Comparison of ENCODE assay signal across 9 mouse cellular contexts in the genomic region with DNA sequence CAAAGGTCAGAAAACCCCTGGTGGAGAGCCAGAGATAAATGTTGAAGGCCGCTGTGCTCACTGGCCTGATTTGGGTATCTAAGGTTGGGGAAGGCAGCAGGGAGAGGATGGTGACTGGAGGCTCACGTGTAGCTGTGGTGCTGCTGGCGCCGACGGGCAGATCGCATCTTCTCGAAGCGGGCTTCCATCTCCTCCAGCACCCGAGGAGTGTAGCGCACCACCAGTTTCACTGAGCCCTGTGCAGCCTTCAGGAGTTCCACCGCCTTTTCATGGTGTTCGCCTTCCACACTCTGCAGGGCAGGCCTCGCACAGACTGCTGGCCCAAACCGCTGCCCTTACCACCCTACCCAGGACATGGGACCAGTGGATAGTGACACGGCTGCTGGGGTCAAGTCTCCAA. TPM values are rescaled to one million over a fixed set of nuclear protein-coding genes. Genes with fewer than 3 reads are reported as not detected.
A peak's percentile ranks its signal among the peaks of the same experiment; 100 is the strongest.
DNase-seq lines count a peak whose midpoint lies in the region; ATAC-seq and TF ChIP-seq lines count a peak whose summit lies in the region.
"Had no signal": no experiment of that assay in that cellular context is flagged by ENCODE, and none has a peak within 500 bp of the region (broad histone marks: within the 10 kb centered on the region; RNA-seq: fewer than 3 reads in every experiment).

No protein-coding gene starts in this region.

- WGBS in cerebellum, adult 2 months: 65% methylated on average over 15 of the region's 15 CpGs
- 75% methylated on average over 15 of the region's 15 CpGs for WGBS in liver, embryonic 13.5 days (ENCODE audit: insufficient replicate concordance)

- H3K4me2 ChIP-seq in liver, embryonic 13.5 days: peak overlapping the region; percentile 76

- TF ChIP-seq POLR2A in cerebellum, adult 2 months (IDR thresholded peaks at IDR 0.05; ENCODE audit: borderline replicate concordance, insufficient read depth, low read length): no peak

- H3K36me3 ChIP-seq in liver, embryonic 13.5 days: peaks cover 13% of the 10 kb centered on the region

- peak overlapping the region; percentile 2 for H3K27ac ChIP-seq in cerebellum, adult 2 months (ENCODE audit: insufficient read depth, low read length)
- H3K27ac ChIP-seq in liver, embryonic 13.5 days: no peak overlapping the region

- H3K4me1 ChIP-seq in cerebellum, adult 2 months (ENCODE audit: control insufficient read depth, insufficient read depth, low read length): peaks cover 16% of the 10 kb centered on the region
- peaks cover 42% of the 10 kb centered on the region for H3K4me1 ChIP-seq in liver, embryonic 13.5 days (replicated peaks)

- no peak for TF ChIP-seq CTCF in cerebellum, adult 2 months (IDR thresholded peaks at IDR 0.05; ENCODE audit: borderline replicate concordance, insufficient read depth, low read depth, low read length)

- peak overlapping the region; percentile 72 for H3K4me3 ChIP-seq in cerebellum, adult 2 months (replicated peaks; ENCODE audit: insufficient read depth, low read depth, low read length)
- H3K4me3 ChIP-seq in liver, embryonic 13.5 days (replicated peaks): peak overlapping the region; percentile 59

- no peaks in the 10 kb centered on the region for H3K27me3 ChIP-seq in cerebellum, adult 2 months (ENCODE audit: control insufficient read depth, insufficient read depth, low read length)
- peaks cover 67% of the 10 kb centered on the region for H3K27me3 ChIP-seq in liver, embryonic 13.5 days

- no peaks in the 10 kb centered on the region for H3K9me3 ChIP-seq in liver, embryonic 13.5 days (replicated peaks)

- peak; percentile 37 to 48 for DNase-seq in cerebellum, adult 2 months
- DNase-seq in cerebellum, postnatal 25 days: no peak
- peak; percentile 54 to 63 for DNase-seq in right cerebral cortex, postnatal 10 days (ENCODE audit: low spot score in 2 of 2)
- no peak for DNase-seq in right cerebral cortex, postnatal 4 days
- DNase-seq in liver, embryonic 13.5 days: peak; percentile 5
- DNase-seq in urinary bladder, postnatal 25 days (ENCODE audit: low spot score): no peak
- no peak for DNase-seq in adrenal gland, postnatal 36 days
- DNase-seq in retina, embryonic 14.5 days (ENCODE audit: low spot score): no peak

- peak overlapping the region; percentile 64; the same call in 1 of the 2 replicates for H3K9ac ChIP-seq in liver, embryonic 13.5 days

- ATAC-seq in liver, embryonic 13.5 days (ENCODE audit: low read depth): no peak

RNA-seq across cellular contexts. Expression of a gene that starts 1.4 kb away (rescaled TPM):
- polyA plus RNA-seq in cerebellum, adult 2 months (2012; rRNA removed): 84.3 and 85.9 TPM in 2 replicates
- polyA plus RNA-seq in liver, embryonic 13.5 days (2015; fragmentation: Nextera tagmentation; extraction: Ambion mirVana): 0.24 and 0.25 TPM in 2 replicates
- total RNA-seq in adrenal gland, postnatal 36 days (2021): 1 to 10 TPM; 1.5 to 1.7 TPM
- total RNA-seq: hematopoietic stem cell, adult 5-6 weeks had no signal

RNA-seq across cellular contexts. Expression of a gene that starts 2.2 kb away (rescaled TPM):
- polyA plus RNA-seq in cerebellum, adult 2 months (2012; rRNA removed): 92.6 and 103 TPM in 2 replicates
- not detected in 2 replicates for polyA plus RNA-seq in liver, embryonic 13.5 days (2015; fragmentation: Nextera tagmentation; extraction: Ambion mirVana)
- total RNA-seq in adrenal gland, postnatal 36 days (2021): 1 to 10 TPM in 1 of 2 experiments, under 1 TPM in 1; 0.70 to 2.8 TPM

RNA-seq across cellular contexts. Expression of a gene that starts 27.4 kb away (rescaled TPM):
- polyA plus RNA-seq in cerebellum, adult 2 months (2012; rRNA removed): 807 and 849 TPM in 2 replicates
- 108 and 129 TPM in 2 replicates for polyA plus RNA-seq in liver, embryonic 13.5 days (2015; fragmentation: Nextera tagmentation; extraction: Ambion mirVana)
- total RNA-seq in adrenal gland, postnatal 36 days (2021): 100 to 1,000 TPM; 223 to 308 TPM

RNA-seq across cellular contexts. Expression of a gene that starts 33.1 kb away (rescaled TPM):
- 0.11 and 0.31 TPM in 2 replicates for polyA plus RNA-seq in cerebellum, adult 2 months (2012; rRNA removed)
- 0.12 and 0.15 TPM in 2 replicates for polyA plus RNA-seq in liver, embryonic 13.5 days (2015; fragmentation: Nextera tagmentation; extraction: Ambion mirVana)
- under 1 TPM in 1 of 2 experiments, not detected in 1; 0.13 TPM for total RNA-seq in adrenal gland, postnatal 36 days (2021)
- total RNA-seq: hematopoietic stem cell, adult 5-6 weeks had no signal

RNA-seq across cellular contexts. Expression of a gene that starts 34.6 kb away (rescaled TPM):
- 17.5 and 18.9 TPM in 2 replicates for polyA plus RNA-seq in cerebellum, adult 2 months (2012; rRNA removed)
- polyA plus RNA-seq in liver, embryonic 13.5 days (2015; fragmentation: Nextera tagmentation; extraction: Ambion mirVana): 0.85 and 1.3 TPM in 2 replicates
- total RNA-seq in adrenal gland, postnatal 36 days (2021): 1 to 10 TPM; 5.7 to 8.5 TPM

Comparison
In these comparisons a context has a peak if more than half of its experiments do, and no peak if none do; other contexts are left out.
1. DNase-seq: peak in cerebellum, adult 2 months (2 of 2), right cerebral cortex, postnatal 10 days (2 of 2) and liver, embryonic 13.5 days (single experiment); none in cerebellum, postnatal 25 days (0 of 2), right cerebral cortex, postnatal 4 days (single experiment), urinary bladder, postnatal 25 days (single experiment), adrenal gland, postnatal 36 days (0 of 2) and retina, embryonic 14.5 days (single experiment).
2. RNA of a gene that starts 1.4 kb away (polyA plus RNA-seq): 84.3 to 85.9 TPM in cerebellum, adult 2 months; 0.24 to 0.25 TPM in liver, embryonic 13.5 days; every median in the first group is over 10 times any median in the second.
3. RNA of a gene that starts 2.2 kb away (polyA plus RNA-seq): 92.6 to 103 TPM in cerebellum, adult 2 months; not detected in liver, embryonic 13.5 days; every median in the first group is over 10 times any median in the second.